Mouse (Mus musculus): Measurements from ENCODE around the gene Mettl21e. TPM values are rescaled to one million over a fixed set of nuclear protein-coding genes. Genes with fewer than 3 reads are reported as not detected.
"Not testable (repeated sequence)": the region's sequence is repeated elsewhere in the genome, so short reads cannot be mapped to it uniquely, and the experiment has no call there.

Mettl21e gene
- total and polyA plus RNA-seq, 3 experiments = not detected

DNA sequence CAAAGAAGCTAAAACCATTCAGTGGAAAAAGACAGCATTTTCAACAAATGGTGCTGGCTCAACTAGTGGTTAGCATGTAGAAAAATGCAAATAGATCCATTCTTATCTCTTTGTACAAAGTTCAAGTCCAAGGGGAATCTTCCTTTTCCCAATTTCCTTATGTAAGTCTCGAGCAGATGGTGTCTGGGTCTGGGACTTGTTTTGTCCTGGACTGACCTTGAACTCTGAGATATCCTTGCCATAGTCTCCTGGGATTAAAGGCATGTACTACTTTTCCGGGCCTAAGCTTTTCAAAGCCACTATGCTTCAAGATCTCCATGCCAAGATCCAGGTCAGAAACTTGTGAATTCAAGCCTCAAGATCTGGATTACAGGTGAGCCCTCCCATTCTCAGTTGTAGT is 16.6 kb upstream of the Mettl21e start:
- Histone ChIP-seq H3K79me2 (ENCODE audit: control insufficient read depth, insufficient read depth, low read length, poor library complexity) (no peaks in the 10 kb centered on the region), H3K9ac (ENCODE audit: control insufficient read depth, low read depth, low read length, poor library complexity, severe bottlenecking) (no peak overlapping the region), H3K27me3 (ENCODE audit: control insufficient read depth in 1 of 2, insufficient read depth in 2 of 2, low read length in 2 of 2) (no peaks in the 10 kb centered on the region), H3K36me3 (ENCODE audit: control insufficient read depth in 1 of 2, insufficient read depth in 2 of 2, low read length in 2 of 2) (no peaks in the 10 kb centered on the region), H3K4me1 (ENCODE audit: control insufficient read depth in 1 of 2, insufficient read depth in 2 of 2, low read length in 2 of 2) (no peaks in the 10 kb centered on the region), H3K27ac (ENCODE audit: control insufficient read depth, low read depth, low read length) (no peak overlapping the region), H3K4me3 (ENCODE audit: control insufficient read depth in 1 of 2, insufficient read depth in 1 of 2, low read depth in 2 of 2, low read length in 2 of 2) (no peak overlapping the region), H3K9me3 (replicated peaks; ENCODE audit: insufficient read depth, low read length) (no peaks in the 10 kb centered on the region)
- TF ChIP-seq BHLHE40 (IDR thresholded peaks at IDR 0.05; ENCODE audit: borderline replicate concordance, low read depth, low read length) = no peak
- no peak for TF ChIP-seq E2F4 (IDR thresholded peaks at IDR 0.05; ENCODE audit: borderline replicate concordance, low read depth, low read length)
- no peak for TF ChIP-seq SMC3 (IDR thresholded peaks at IDR 0.05; ENCODE audit: low read depth, low read length)
- no peak for TF ChIP-seq POLR2AphosphoS2 (IDR thresholded peaks at IDR 0.05; ENCODE audit: low read length)
- TF ChIP-seq ZKSCAN1 (IDR thresholded peaks at IDR 0.05; ENCODE audit: low read depth, low read length) = no peak
- no peak for TF ChIP-seq TBP (IDR thresholded peaks at IDR 0.05; ENCODE audit: low read depth, low read length)
- no peak for TF ChIP-seq JUND (IDR thresholded peaks at IDR 0.05; ENCODE audit: low read depth, low read length)
- no peak for TF ChIP-seq ZMIZ1 (IDR thresholded peaks at IDR 0.05; ENCODE audit: low read depth, low read length)
- TF ChIP-seq HCFC1 (IDR thresholded peaks at IDR 0.05; ENCODE audit: low read depth, low read length) = no peak
- no peak for TF ChIP-seq MAFK (IDR thresholded peaks at IDR 0.05; ENCODE audit: borderline replicate concordance, low read depth, low read length)
- TF ChIP-seq CHD1 (IDR thresholded peaks at IDR 0.05; ENCODE audit: low read depth, low read length) = no peak
- TF ChIP-seq TAL1 (IDR thresholded peaks at IDR 0.05; ENCODE audit: low read length) = no peak
- no peak for TF ChIP-seq KAT2A (conservative IDR thresholded peaks at IDR 0.05; ENCODE audit: low read depth, low read length)
- TF ChIP-seq ZC3H11A (IDR thresholded peaks at IDR 0.05; ENCODE audit: low read depth, low read length) = no peak
- TF ChIP-seq ELF1 (IDR thresholded peaks at IDR 0.05; ENCODE audit: low read depth, low read length) = no peak
- TF ChIP-seq TCF12 (IDR thresholded peaks at IDR 0.05; ENCODE audit: low read depth, low read length) = no peak
- TF ChIP-seq USF2 (IDR thresholded peaks at IDR 0.05; ENCODE audit: borderline replicate concordance in 1 of 2, insufficient read depth in 1 of 2, low read depth in 1 of 2, low read length in 2 of 2) = no peak
- no peak for DNase-seq (ENCODE audit: low read depth, low spot score)

DNA sequence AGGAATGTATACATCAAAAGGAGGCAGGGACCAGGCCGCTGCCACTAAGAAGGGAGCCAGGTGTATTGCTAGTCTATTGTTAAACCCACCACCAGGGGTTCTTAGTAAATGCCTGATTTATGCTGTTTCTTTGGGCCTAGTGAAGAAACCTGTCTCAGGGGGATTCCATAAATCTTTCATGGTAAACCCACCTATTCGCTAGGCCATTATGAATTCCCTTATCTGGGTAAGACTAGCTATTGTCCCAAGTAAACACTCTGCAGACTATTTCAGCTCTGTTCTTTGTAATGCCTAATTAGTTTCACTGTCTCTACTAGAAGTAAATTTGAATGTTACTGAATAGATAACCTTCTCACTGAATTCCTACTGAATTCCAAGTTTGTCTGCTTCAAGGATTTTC is 15.8 kb upstream of the Mettl21e start:
- not testable (repeated sequence) for DNase-seq (ENCODE audit: low read depth, low spot score); H3K27ac ChIP-seq (ENCODE audit: control insufficient read depth, low read depth, low read length); H3K4me3 ChIP-seq (ENCODE audit: control insufficient read depth in 1 of 2, insufficient read depth in 1 of 2, low read depth in 2 of 2, low read length in 2 of 2); H3K36me3 ChIP-seq (ENCODE audit: control insufficient read depth in 1 of 2, insufficient read depth in 2 of 2, low read length in 2 of 2); H3K9ac ChIP-seq (ENCODE audit: control insufficient read depth, low read depth, low read length, poor library complexity, severe bottlenecking); H3K27me3 ChIP-seq (ENCODE audit: control insufficient read depth in 1 of 2, insufficient read depth in 2 of 2, low read length in 2 of 2); H3K9me3 ChIP-seq (replicated peaks; ENCODE audit: insufficient read depth, low read length); H3K4me1 ChIP-seq (ENCODE audit: control insufficient read depth in 1 of 2, insufficient read depth in 2 of 2, low read length in 2 of 2); H3K79me2 ChIP-seq (ENCODE audit: control insufficient read depth, insufficient read depth, low read length, poor library complexity)

All from MEL (cell line).